Mouse (Mus musculus): ENCODE results near the gene Rnf208.
"Not testable (repeated sequence)": the region's sequence is repeated elsewhere in the genome, so short reads cannot be mapped to it uniquely, and the experiment has no call there.

Rnf208 gene

DNA sequence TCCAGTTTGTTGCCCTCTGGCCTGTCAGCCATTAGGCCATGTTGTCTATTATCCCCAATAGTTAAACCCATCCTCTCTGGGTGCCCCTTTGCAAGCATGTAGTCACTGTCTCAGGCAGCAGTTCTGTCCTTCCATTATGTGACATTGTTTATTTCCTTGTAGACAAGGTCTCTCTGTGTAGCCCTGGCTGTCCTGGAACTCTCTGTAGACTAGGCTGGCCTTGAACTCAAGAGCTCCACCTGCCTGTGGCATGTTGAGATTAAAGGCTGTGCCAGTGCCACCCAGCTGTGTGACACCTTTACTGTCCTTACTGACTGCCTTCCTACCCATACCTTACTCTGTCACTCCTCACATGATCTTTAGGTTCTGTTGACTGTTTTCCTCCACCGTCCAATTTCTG lies 10.3 kb downstream of the Rnf208 start:
- DNase-seq: peak; percentile 52

- peak; percentile 92 for DNase-seq
Measured at GRCm38 (mm10) chr2:25255284-25255779, 13.3 kb downstream of the Rnf208 start, which contains the start of gene Tmem203. Gene Tmem203, plus strand, starts transcription at chr2:25255439.

GRCm38 (mm10) chr2:25256443-25257109 lies 14.5 kb downstream of the Rnf208 start:
- DNase-seq: peak; percentile 51

DNA sequence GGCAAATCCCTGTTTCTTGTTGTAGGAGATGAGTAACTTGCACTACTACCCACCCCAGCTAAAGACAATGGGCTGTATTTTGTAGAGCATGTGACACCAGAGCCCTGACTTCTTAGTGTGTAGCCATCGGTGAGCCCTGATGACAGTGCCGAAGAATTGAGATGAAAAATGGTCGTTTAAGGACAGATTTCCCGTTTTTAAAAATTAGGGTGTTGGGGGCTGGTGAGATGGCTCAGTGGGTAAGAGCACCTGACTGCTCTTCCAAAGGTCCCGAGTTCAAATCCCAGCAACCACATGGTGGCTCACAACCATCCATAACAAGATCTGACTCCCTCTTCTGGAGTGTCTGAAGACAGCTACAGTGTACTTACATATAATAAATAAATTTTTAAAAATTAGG lies 15.2 kb downstream of the Rnf208 start:
- not testable (repeated sequence) for DNase-seq

DNA sequence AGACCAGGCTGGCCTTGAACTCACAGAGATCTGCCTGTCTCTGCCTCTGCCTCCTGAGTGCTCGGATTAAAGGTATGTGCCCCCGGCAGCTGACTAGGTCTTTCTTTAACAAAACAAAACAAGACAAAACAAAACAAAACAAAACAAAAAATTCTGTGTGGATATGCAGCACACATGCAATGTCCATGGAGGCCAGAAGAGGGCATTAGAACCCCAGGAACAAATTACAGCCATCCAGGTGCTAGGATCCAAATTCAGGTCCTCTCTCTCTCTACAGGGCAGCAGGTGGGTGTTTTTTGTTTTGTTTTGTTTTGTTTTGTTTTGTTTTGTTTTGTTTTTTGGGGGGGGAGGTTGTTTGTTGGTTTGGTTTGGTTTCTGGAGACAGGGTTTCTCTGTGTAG lies 16.8 kb downstream of the Rnf208 start:
- no peak for DNase-seq

- DNase-seq: no peak
Measured at GRCm38 (mm10) chr2:25261870-25262269, 19.8 kb downstream of the Rnf208 start.

- peak; percentile 94 for DNase-seq
Measured at GRCm38 (mm10) chr2:25262291-25262767, 20.3 kb downstream of the Rnf208 start, which contains the start of gene Tprn. Gene Tprn, plus strand, starts transcription at chr2:25262618.

- peak; percentile 28 for DNase-seq
Measured at GRCm38 (mm10) chr2:25262795-25263622, 21.0 kb downstream of the Rnf208 start.

DNA sequence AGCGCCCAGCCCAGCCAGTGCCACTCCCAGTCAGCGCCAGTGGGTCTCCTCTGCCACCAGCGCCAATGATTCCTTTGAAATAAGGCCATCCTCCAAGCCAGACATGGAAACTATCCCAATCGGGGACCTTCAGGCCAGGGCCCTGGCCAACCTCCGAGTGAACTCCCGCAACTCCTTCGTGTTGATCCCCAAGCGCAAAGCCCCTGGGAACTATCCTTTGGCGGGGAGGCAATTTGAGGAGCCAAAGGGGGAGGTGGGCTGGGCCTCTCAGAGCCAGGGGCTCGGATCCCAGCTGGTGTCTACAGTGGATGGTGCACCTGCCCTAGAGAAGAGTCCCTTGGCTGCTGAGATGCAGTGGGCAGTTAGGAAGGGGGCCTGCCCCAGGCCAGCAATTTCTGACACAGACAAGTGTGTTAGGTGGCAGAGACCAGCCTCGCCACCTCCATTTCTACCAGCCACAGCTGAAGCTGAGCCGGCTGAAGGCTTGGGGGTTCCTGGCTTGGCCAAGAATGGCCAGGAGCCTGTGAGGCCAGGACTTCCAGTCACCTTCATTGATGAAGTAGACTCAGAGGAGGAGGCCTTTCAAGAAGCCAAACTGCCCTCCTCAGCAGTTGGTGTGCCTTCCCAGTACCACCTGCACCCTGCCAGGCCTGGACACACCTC lies 21.7 kb downstream of the Rnf208 start:
- peak; percentile 19 for DNase-seq

GRCm38 (mm10) chr2:25264286-25264660 lies 22.2 kb downstream of the Rnf208 start:
- no peak for DNase-seq

GRCm38 (mm10) chr2:25264851-25265250 lies 22.8 kb downstream of the Rnf208 start:
- DNase-seq: peak; percentile 78

DNA sequence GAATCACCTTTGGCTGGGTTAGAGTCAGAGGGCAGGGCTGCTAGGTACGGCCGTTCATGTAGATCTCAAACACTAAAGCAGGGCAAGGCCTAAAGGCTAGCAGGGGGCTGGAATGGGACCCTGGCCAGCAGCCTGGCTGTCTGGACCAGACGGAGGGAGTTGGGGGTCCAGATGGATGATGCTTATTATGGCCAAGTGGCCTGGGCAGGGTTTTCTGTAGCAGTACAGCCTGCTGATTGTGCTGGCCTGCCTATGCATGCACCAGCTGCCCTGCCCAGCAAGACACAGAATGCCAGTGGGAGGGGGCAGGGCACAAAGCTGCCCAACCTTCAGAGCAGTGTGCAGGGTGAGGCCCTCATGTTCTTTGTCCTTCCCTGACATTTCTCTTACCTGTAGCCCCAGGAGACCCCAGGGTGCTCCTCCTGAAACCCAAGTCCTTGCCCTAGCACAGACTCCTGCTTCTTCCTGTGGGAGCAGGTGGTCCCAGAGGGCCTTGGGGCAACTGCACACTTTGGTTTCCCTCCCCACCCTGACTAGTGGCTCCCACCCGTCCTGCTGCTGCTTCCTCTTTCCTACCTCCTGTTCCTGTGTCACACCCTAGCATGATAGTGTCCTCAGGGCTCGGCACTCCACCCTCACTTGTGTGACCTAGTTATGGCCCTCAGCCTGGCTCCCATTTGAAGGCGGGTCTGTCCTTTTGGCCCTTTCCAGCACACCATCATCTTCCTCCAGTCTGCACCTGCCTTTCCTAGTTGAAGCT lies 24.0 kb downstream of the Rnf208 start:
- DNase-seq: peak; percentile 64

DNA sequence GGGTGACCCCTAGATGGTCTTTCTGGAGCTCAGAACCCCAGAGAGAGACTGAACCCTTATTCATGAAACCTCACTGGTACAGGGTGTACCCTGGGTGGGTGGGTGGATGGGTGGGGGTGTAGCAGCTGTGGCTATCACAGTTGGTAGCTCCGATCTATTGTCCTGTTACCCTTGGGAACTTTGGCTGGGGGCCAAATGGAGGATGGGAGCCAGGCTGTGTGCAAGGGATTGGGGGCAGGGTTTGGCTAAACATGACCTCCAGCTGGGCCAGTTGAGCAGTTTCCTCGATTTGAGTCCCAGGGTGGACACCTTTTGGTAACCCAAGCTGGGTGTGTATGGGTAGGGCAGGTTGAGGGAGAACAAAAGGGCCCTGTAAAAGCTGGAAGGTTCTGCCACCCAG lies 24.7 kb downstream of the Rnf208 start:
- DNase-seq: peak; percentile 72

- DNase-seq: no peak
Measured at GRCm38 (mm10) chr2:25267241-25267640, 25.2 kb downstream of the Rnf208 start.

DNA sequence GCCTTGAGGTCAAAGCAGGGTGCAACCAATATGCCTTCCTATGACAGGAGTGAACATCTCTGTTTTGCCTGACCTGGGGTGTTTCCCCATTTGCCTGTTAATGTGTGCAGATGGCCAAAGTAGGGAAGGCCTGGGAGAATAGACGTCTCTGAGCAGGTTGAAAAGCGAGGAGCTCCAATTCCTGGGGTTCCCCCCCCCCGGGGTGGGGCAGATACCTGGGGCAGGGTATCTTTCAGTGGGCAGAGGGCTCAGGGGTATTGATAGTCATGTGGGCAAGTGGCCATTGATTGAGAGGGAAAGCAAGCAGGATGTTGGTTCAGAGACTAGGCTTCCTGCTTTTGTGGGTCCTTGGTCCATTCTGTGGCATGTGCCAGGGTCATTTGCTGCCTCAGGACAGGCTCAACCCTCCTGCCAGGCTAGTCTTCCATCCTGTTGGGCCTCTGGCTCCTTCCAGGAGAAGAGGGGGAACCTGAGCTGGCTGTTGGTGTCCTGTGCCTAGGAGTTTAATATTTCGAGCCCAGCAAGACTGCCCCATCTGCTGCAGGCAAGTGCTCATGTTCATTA lies 25.8 kb downstream of the Rnf208 start:
- DNase-seq: no peak

DNA sequence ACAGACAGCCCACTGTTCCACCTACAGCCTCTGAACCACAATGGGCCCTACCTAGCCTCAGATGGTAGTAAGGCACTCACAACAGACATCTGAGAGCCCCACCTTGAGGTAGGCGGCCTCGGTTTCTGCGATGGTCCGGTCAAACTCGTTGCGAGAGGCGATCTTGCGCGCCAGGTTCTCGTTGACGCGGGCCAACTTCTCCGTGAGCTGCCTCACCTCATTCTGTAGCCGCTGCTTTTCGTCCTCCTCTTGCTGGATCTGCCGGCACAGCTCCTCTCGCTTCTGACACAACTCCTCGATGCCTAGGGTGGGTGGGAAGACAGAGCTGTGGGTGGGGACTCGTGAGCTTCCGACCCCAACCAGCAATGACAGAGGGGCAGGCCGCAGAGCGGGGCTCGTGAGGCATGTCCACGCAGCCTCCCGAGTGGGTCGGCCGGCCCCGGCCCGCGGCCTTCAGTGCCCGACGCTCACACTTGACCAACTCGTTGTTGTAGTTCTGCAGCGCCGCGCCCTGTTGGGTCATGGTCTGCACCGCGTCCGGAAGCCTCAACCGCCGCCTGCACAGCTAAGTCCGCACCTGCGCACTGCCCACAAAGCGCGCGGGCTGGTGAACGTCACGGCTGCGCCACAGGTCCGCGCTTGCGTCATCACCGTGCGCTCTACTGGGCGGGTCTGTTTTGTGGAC lies 29.9 kb downstream of the Rnf208 start, which contains the start of the genes Ssna1 and Anapc2:
Gene Ssna1 (minus strand): TSS at position 612 of the 685 bp plus-strand sequence.
Gene Anapc2 (plus strand): TSS at position 652 of the 685 bp plus-strand sequence.
- peak; percentile 99 for DNase-seq

- no peak for DNase-seq
Measured at GRCm38 (mm10) chr2:25272515-25272914, 30.5 kb downstream of the Rnf208 start.

DNA sequence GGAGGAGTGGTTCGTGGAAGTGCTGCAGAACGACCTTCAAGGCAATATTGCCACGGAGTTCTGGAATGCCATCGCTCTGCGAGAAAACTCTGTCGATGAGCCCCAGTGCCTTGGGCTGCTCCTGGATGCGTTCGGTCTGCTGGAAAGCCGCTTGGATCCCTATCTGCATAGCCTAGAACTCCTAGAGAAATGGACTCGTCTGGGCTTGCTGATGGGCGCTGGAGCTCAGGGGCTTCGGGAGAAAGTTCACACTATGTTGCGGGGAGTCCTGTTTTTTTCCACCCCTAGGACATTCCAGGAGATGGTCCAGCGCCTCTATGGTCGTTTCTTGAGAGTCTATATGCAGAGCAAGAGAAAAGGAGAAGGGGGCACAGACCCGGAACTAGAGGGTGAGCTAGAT lies 31.0 kb downstream of the Rnf208 start:
- no peak for DNase-seq

GRCm38 (mm10) chr2:25278928-25279882 lies 37.1 kb downstream of the Rnf208 start:
- peak; percentile 88 for DNase-seq

DNA sequence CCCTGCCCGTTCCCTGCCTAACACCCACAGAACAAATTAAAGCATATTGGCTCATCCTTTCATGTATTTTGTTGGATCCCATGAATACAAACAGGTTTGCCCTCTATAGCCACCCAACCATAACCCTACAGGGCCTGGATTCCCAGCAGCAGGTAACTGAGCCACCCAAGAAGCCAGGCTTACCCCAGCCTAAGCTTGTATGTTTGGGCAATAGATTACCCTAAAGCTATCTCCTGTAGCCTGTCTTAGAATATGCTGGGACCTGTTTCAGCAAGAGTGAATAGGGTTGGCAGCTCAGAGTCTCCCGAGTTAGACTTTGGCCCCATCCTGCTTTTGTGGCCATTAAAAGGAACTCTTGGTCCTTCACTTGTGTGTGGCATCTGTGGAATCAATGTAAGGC lies 43.5 kb downstream of the Rnf208 start:
- no peak for DNase-seq
